Mouse (Mus musculus): ENCODE data around the gene Trim37.

- TF ChIP-seq CHD2 (IDR thresholded peaks at IDR 0.05; ENCODE audit: low read depth, low read length) (no peak), MAFK (IDR thresholded peaks at IDR 0.05; ENCODE audit: insufficient read depth, low read depth, low read length) (no peak), HCFC1 (IDR thresholded peaks at IDR 0.05; ENCODE audit: borderline replicate concordance, insufficient read depth, low read length) (no peak), ZC3H11A (IDR thresholded peaks at IDR 0.05; ENCODE audit: borderline replicate concordance, low read depth, low read length) (no peak), ZNF384 (IDR thresholded peaks at IDR 0.05; ENCODE audit: low read depth, low read length) (no peak)
Measured at GRCm38 (mm10) chr11:87136233-87136632, 9.4 kb downstream of the Trim37 start.

All from ES-E14 (cell line).